Mouse (Mus musculus) left cerebral cortex, postnatal 10 days (tissue): ENCODE results near the gene Olfr138. TPM values are rescaled to one million over a fixed set of nuclear protein-coding genes. Genes with fewer than 3 reads are reported as not detected.

Experiments
- DNase-seq, 2 experiments: peaks; one replicate each; pipeline ENCODE4 v3.0.0; 2021 to 2022; ENCODE audit warnings: low spot score in 2 of 2, mixed read lengths in 1 of 2; ENCODE audit errors: extremely low spot score in 1 of 2
- intact Hi-C: fragments of 180-260 bp; cut with DNase I; formaldehyde crosslinking; loops from one replicate; pipeline ENCODE4 v1.15.1; 2025
- total RNA-seq, 2 experiments: library from RNA; stranded (reverse); gene quantifications; 2 replicates each; pipeline ENCODE4 v1.2.3; 2021

The Olfr138 gene
- not detected for total RNA-seq

DNA sequence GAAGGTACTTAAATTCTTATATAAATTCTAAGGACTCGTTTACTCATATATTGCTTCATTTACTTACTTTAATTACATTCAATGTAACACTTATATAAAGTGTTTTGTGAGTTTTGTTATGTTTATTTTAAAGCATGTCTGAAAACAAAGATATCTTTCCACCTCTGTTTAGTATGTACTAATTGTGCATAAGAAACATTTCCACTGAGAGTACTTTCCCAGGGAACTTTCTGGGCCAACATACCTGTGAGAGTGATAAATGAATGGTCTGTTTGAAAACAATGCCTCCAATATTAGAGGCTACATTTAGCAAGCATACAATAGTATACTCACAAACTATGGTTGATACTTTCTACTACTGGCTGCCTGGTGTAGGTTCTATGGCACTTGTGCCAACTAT is at the start of gene Olfr138:
Gene Olfr138 (plus strand): TSS at position 301 of the 400 bp plus-strand sequence.
- intact Hi-C loops = no loop called here
- no peak for DNase-seq

DNA sequence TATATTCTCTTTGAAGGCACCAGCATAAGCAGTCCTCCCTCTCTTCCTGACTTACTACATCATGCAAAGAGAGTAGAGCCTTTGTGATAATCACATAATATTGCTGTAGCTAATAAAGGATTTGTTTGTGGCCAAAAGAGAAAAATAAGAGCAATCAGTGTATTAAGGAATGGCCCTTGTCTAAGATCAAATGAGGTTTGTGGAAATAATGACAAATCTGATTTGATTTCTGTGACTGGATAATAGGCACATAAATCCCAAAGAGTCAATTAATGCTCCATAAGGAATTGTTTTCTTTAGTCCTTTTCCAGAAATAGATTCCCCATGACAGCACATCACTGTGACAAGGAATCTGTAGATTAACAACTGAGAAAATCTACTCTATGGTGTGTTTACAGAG is 46.6 kb downstream of the Olfr138 start, which contains the start of gene Olfr137:
Gene Olfr137 (minus strand): TSS at position 101 of the 400 bp plus-strand sequence.
- intact Hi-C loops = no loop called here
- DNase-seq = no peak

Other genes with a start within 250 kb of the Olfr138 start
- not detected for gene Olfr129, start 201.0 kb upstream of the Olfr138 start, total RNA-seq
- gene Olfr130, start 197.1 kb upstream of the Olfr138 start, total RNA-seq = not detected
- gene Olfr131, start 172.3 kb upstream of the Olfr138 start, total RNA-seq = not detected
- gene Olfr132, start 126.5 kb upstream of the Olfr138 start, total RNA-seq = not detected
- gene Olfr133, start 115.8 kb upstream of the Olfr138 start, total RNA-seq = not detected
- not detected for gene Olfr134, start 89.6 kb upstream of the Olfr138 start, total RNA-seq
- gene Olfr135, start 56.7 kb upstream of the Olfr138 start, total RNA-seq = not detected
- not detected for gene Olfr137, start 46.5 kb downstream of the Olfr138 start, total RNA-seq
- gene Olfr136, start 68.8 kb downstream of the Olfr138 start, total RNA-seq = not detected
- not detected for gene Esp36, start 159.2 kb downstream of the Olfr138 start, total RNA-seq